Mouse (Mus musculus) heart, embryonic 15.5 days (tissue): Measurements from ENCODE around the gene Car7. TPM values are rescaled to one million over a fixed set of nuclear protein-coding genes. Genes with fewer than 3 reads are reported as not detected.
A peak's percentile ranks its signal among the peaks of the same experiment; 100 is the strongest.

Experiments used
- ATAC-seq: fragments of 200-750 bp; cut with Nextera tagmentation; replicated peaks from 2 replicates; pipeline ENCODE4 v1.8.0; 2017; ENCODE audit warnings: low read depth, moderate TSS enrichment; ENCODE audit not compliant: insufficient number of reproducible peaks, insufficient read depth, low FRiP score
- H3K27ac ChIP-seq: fragments of 300-500 bp; sonication (generic); 2 replicates; pipeline ENCODE4 v1.5.1; 2015; ENCODE audit warnings: mild to moderate bottlenecking, inconsistent platforms
- H3K27me3 ChIP-seq: fragments of 300-500 bp; sonication (generic); 2 replicates; pipeline ENCODE4 v1.6.1; 2015; ENCODE audit warnings: inconsistent platforms
- H3K36me3 ChIP-seq: fragments of 300-500 bp; sonication (generic); 2 replicates; pipeline ENCODE4 v1.6.1; 2015; ENCODE audit warnings: mild to moderate bottlenecking, inconsistent platforms
- H3K4me1 ChIP-seq: fragments of 300-500 bp; sonication (generic); replicated peaks from 2 replicates; pipeline ENCODE4 v1.6.1; 2015; ENCODE audit warnings: inconsistent platforms
- H3K4me2 ChIP-seq: fragments of 300-500 bp; sonication (generic); 2 replicates; pipeline ENCODE4 v1.6.1; 2015; ENCODE audit warnings: inconsistent platforms, mild to moderate bottlenecking, moderate library complexity
- H3K4me3 ChIP-seq: fragments of 300-500 bp; sonication (generic); 2 replicates; pipeline ENCODE4 v1.5.1; 2015; ENCODE audit warnings: mild to moderate bottlenecking, inconsistent platforms
- H3K9ac ChIP-seq: fragments of 300-500 bp; sonication (generic); 2 replicates; pipeline ENCODE4 v1.6.1; 2015; ENCODE audit warnings: mild to moderate bottlenecking, inconsistent platforms
- H3K9me3 ChIP-seq: fragments of 300-500 bp; sonication (generic); replicated peaks from 2 replicates; pipeline ENCODE4 v1.6.1; 2016; ENCODE audit warnings: inconsistent platforms
- WGBS: fragments of 180-500 bp; shearing (Covaris S2); methylation state at CpG from one replicate; pipeline ENCODE4 v1.1.7; 2015; ENCODE audit warnings: mixed read lengths; 5-methylcytosine and 5-hydroxymethylcytosine counted together
- polyA plus RNA-seq: library from polyadenylated mRNA; unstranded; fragments of >200 nt; fragmentation: Nextera tagmentation; extraction: Ambion mirVana; gene quantifications from 2 replicates; pipeline ENCODE4 v1.2.1, GENCODE M21; 2015

Gene Car7
- polyA plus RNA-seq, 1 experiment from 2014 or later: 2.8 TPM

DNA sequence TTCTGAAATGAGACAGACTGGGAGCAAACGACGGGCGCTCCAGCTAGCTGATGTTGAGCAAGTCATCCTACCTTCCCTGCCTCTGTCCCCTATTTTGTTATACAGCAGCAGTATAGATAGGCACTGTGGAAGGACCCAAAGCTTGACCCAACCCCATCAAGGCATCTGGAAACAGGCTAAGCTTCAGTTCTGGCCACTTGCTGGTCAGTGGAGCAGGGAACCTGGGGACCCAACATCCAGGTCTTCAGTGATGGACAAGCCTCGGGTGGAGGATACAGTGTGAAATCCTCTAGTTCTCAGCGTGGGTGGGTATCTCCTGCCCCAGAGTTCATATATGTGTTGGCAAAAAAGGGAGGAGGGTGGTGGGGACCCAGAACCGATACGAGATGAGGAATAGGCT lies 5.7 kb downstream of the Car7 start:
- Histone ChIP-seq H3K4me2 (peak overlapping the region; percentile 99), H3K27ac (no peak overlapping the region), H3K9ac (no peak overlapping the region), H3K27me3 (peaks cover 57% of the 10 kb centered on the region), H3K9me3 (no peaks in the 10 kb centered on the region), H3K36me3 (no peaks in the 10 kb centered on the region), H3K4me1 (peaks cover 25% of the 10 kb centered on the region), H3K4me3 (peak overlapping the region; percentile 58)
- no peak for ATAC-seq
- WGBS: 42% methylated on average over 7 of the region's 7 CpGs

- H3K9ac ChIP-seq: peak overlapping the region; percentile 45
- H3K27ac ChIP-seq: no peak overlapping the region
- ATAC-seq: peak; percentile 28; the same call in 1 of the 2 replicates
- H3K9me3 ChIP-seq: no peaks in the 10 kb centered on the region
- no peaks in the 10 kb centered on the region for H3K36me3 ChIP-seq
- peaks cover 57% of the 10 kb centered on the region for H3K27me3 ChIP-seq
- H3K4me2 ChIP-seq: peak overlapping the region; percentile 99
- under 1% methylated on average over 76 of the region's 76 CpGs for WGBS
- H3K4me3 ChIP-seq: peak overlapping the region; percentile 58
- peaks cover 20% of the 10 kb centered on the region for H3K4me1 ChIP-seq
These were observed 6.4 kb downstream of the Car7 start for GRCm38 (mm10) chr8:104540710-104541514.

DNA sequence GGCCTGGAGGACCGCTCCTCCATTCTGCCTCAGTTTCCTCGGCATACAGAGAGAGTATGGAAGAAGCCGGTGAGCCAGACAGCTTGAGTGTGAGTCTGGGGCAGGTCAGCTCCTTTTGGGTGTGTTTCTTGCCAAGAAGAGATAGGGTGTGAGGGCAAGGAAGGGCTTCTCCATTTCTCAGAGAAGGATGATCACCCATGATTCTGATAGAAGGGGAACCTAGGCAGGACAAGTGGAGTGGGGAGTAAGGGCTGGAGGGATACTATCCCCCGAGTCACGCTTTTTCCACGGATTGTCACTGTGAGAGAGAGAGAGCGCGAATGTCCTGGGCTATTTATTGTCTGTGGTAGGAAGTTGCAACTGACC lies 7.0 kb downstream of the Car7 start:
- WGBS: 13% methylated on average over 8 of the region's 8 CpGs
- peaks cover 57% of the 10 kb centered on the region for H3K27me3 ChIP-seq
- ATAC-seq: no peak

DNA sequence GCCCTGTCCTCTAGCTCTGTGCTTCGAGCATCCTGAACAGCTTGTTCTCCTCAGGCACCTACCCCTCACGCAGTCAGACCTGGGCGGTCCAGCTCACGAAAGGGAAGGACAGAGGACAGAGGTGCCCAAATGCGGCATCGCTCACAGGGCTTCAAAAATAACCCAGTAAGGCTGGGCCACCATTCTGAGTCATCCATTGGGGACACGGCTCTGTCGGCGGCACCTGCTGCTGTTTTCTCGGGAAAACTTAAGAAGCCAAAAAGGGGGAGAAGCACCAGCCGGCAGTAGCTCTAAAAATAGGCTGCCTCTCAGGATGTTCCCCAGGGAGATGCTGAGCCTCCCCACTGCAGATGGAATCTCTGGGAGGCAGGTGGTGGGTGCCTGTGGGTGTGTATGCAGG lies 7.7 kb downstream of the Car7 start:
- Histone ChIP-seq H3K27ac (no peak overlapping the region), H3K36me3 (no peaks in the 10 kb centered on the region), H3K9ac (no peak overlapping the region), H3K4me3 (peak overlapping the region; percentile 58), H3K4me1 (peaks cover 20% of the 10 kb centered on the region), H3K9me3 (no peaks in the 10 kb centered on the region), H3K4me2 (peak overlapping the region; percentile 99), H3K27me3 (peaks cover 57% of the 10 kb centered on the region)
- 9% methylated on average over 11 of the region's 11 CpGs for WGBS
- no peak for ATAC-seq

More for the DNA sequence above, 7.0 kb downstream of the Car7 start:
- Histone ChIP-seq H3K4me2 (peak overlapping the region; percentile 99), H3K9ac (no peak overlapping the region), H3K4me3 (peak overlapping the region; percentile 58), H3K27ac (no peak overlapping the region), H3K9me3 (no peaks in the 10 kb centered on the region), H3K4me1 (peaks cover 20% of the 10 kb centered on the region), H3K36me3 (no peaks in the 10 kb centered on the region)

DNA sequence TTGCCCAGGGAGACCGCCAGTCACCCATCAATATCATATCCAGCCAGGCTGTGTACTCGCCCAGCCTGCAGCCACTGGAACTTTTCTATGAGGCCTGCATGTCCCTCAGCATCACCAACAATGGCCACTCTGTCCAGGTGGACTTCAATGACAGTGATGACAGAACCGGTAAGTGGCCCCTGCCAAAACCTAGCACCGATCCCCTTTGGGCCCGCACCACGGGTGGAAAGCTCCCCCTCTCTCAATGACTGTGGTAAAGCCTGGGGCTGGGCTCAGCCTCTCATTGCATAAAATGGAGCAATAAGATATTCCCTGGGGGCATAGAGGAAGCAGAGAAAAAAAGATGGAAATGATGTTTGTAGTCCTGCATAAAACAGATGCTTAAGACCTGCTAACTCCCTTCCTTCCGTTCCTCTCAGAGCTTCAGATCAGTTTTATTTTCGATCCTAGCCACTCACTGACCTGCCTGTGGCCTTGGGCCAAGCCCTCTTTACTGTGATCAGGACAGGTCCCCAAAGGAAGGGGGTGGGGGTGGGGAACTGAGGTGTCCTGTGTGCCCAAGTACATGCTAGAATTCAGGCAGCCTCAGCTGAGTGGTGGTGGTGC lies 9.1 kb downstream of the Car7 start:
- Histone ChIP-seq H3K4me1 (peaks cover 20% of the 10 kb centered on the region), H3K4me3 (no peak overlapping the region), H3K27ac (no peak overlapping the region), H3K27me3 (peaks cover 53% of the 10 kb centered on the region), H3K9me3 (no peaks in the 10 kb centered on the region), H3K36me3 (no peaks in the 10 kb centered on the region), H3K4me2 (no peak overlapping the region), H3K9ac (no peak overlapping the region)
- ATAC-seq: no peak
- WGBS: 78% methylated on average over 8 of the region's 8 CpGs

DNA sequence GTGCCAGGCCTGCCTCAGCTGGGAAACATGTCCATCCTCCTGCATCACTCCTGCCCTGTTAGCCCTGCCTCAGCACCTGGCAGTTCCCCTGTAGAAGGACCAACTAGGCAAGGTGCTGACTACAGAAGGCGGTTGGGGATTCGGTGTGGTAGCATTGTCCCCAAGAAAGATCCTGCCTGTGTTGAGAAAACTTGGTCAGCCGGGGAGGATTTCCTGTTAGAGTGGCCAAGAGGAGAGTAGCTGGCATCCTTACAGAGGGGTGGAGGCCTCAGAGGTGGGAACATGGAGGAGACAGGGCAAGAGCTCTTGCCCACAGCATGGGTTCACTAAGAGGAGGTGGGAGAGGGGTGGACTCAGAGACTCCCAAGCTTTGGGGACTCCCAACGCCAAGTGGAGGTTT lies 20.7 kb downstream of the Car7 start:
- H3K4me2 ChIP-seq: no peak overlapping the region
- ATAC-seq: no peak
- WGBS: 64% methylated on average over 4 of the region's 4 CpGs
- H3K27me3 ChIP-seq: 0 out of 2 replicates have a peak, but pooled peaks cover 3% of the 10 kb centered on the region
- H3K4me1 ChIP-seq: no peaks in the 10 kb centered on the region
- H3K9me3 ChIP-seq: no peaks in the 10 kb centered on the region
- H3K4me3 ChIP-seq: no peak overlapping the region
- no peak overlapping the region for H3K27ac ChIP-seq
- H3K9ac ChIP-seq: no peak overlapping the region
- H3K36me3 ChIP-seq: no peaks in the 10 kb centered on the region

- WGBS: 41% methylated on average over 7 of the region's 7 CpGs
- H3K4me2 ChIP-seq: no peak overlapping the region
These were observed 22.7 kb downstream of the Car7 start for GRCm38 (mm10) chr8:104557226-104557625.

DNA sequence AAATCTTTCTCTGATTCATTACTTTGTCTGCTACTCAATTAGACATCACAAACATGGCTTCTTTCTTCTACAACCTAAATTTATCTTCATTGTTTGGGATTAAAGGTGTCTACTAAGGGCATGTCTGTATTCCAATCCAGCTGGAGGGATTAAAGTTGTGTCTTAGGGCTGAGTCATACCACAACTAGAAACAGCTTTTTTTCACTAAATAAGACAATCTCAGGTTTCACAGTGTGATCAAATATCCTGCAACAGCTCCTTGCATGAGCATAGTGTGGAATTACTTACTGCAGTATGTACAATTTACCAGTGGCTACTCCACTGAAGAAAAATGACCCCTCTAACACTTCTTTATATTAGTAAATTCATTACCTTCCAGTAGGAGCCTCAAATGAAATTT lies 26.2 kb downstream of the Car7 start:
- Histone ChIP-seq H3K4me1 (peaks cover 5% of the 10 kb centered on the region; the same call in 1 of the 2 replicates), H3K27me3 (0 out of 2 replicates have a peak, but pooled peaks cover 2% of the 10 kb centered on the region), H3K27ac (no peak overlapping the region), H3K36me3 (no peaks in the 10 kb centered on the region), H3K4me3 (no peak overlapping the region), H3K9me3 (no peaks in the 10 kb centered on the region), H3K4me2 (no peak overlapping the region), H3K9ac (no peak overlapping the region)
- ATAC-seq: no peak

More at GRCm38 (mm10) chr8:104557226-104557625, 22.7 kb downstream of the Car7 start:
- Histone ChIP-seq H3K9ac (no peak overlapping the region), H3K36me3 (no peaks in the 10 kb centered on the region), H3K27ac (no peak overlapping the region), H3K4me1 (no peaks in the 10 kb centered on the region), H3K27me3 (0 out of 2 replicates have a peak, but pooled peaks cover 3% of the 10 kb centered on the region), H3K9me3 (no peaks in the 10 kb centered on the region), H3K4me3 (no peak overlapping the region)
- ATAC-seq: no peak

- H3K27ac ChIP-seq: no peak overlapping the region
- H3K4me3 ChIP-seq: 0 out of 2 replicates have a peak overlapping the region, but pooled peaks have one; percentile 17
- H3K9ac ChIP-seq: no peak overlapping the region
- no peaks in the 10 kb centered on the region for H3K27me3 ChIP-seq
- no peaks in the 10 kb centered on the region for H3K9me3 ChIP-seq
- H3K4me1 ChIP-seq: peaks cover 5% of the 10 kb centered on the region; the same call in 1 of the 2 replicates
- 19% methylated on average over 22 of the region's 22 CpGs for WGBS
- peak overlapping the region; percentile 43 for H3K4me2 ChIP-seq
- ATAC-seq: peak; percentile 66
- no peaks in the 10 kb centered on the region for H3K36me3 ChIP-seq
These were observed 30.4 kb downstream of the Car7 start for GRCm38 (mm10) chr8:104564633-104565456.

- Histone ChIP-seq H3K9me3 (no peaks in the 10 kb centered on the region), H3K4me2 (no peak overlapping the region), H3K4me1 (peaks cover 5% of the 10 kb centered on the region; the same call in 1 of the 2 replicates), H3K36me3 (no peaks in the 10 kb centered on the region), H3K9ac (no peak overlapping the region), H3K27ac (no peak overlapping the region), H3K27me3 (no peaks in the 10 kb centered on the region), H3K4me3 (no peak overlapping the region)
- no peak for ATAC-seq
- 92% methylated on average over 5 of the region's 5 CpGs for WGBS
These were observed 30.9 kb downstream of the Car7 start for GRCm38 (mm10) chr8:104565457-104565798.

DNA sequence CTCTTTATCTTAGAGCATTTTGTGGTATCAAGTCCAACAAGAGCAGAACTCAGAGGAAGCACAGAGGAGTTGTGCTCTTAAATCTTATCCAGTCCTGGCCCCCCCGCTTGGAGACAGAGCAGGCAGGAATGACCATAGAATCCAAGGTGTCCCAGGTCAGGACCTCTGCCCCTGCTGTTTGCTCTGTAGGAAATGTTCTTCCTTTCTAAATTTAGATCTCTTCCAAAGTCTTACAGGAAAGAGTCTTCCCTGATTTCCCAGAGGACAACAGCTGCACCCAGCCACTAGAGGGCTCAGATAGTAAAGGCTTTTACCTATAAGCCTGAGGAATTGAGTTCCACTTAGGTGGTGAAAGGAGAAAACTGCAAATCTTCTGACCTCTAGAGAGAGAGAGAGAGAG lies 35.1 kb downstream of the Car7 start:
- Histone ChIP-seq H3K27ac (no peak overlapping the region), H3K9ac (no peak overlapping the region), H3K4me3 (no peak overlapping the region), H3K4me2 (no peak overlapping the region), H3K27me3 (no peaks in the 10 kb centered on the region), H3K4me1 (peaks cover 12% of the 10 kb centered on the region), H3K36me3 (no peaks in the 10 kb centered on the region), H3K9me3 (no peaks in the 10 kb centered on the region)
- ATAC-seq: no peak
- 30% methylated on average over 1 of the region's 1 CpGs for WGBS
